Mouse (Mus musculus) kidney, postnatal 0 days (tissue): ENCODE results near the gene AC170998.1. TPM values are rescaled to one million over a fixed set of nuclear protein-coding genes. Genes with fewer than 3 reads are reported as not detected.

Experiments
- ATAC-seq: fragments of 200-750 bp; cut with Nextera tagmentation; replicated peaks from 2 replicates; pipeline ENCODE4 v1.8.0; 2017; ENCODE audit warnings: low read depth, moderate number of reproducible peaks, moderate TSS enrichment, moderate library complexity; ENCODE audit not compliant: low FRiP score
- DNase-seq: peaks from one replicate; pipeline ENCODE4 v3.0.0-alpha.2; 2016; ENCODE audit warnings: low spot score
- H3K27ac ChIP-seq: fragments of 300-500 bp; sonication (generic); 2 replicates; pipeline ENCODE4 v1.5.1; 2014; ENCODE audit warnings: mild to moderate bottlenecking
- H3K27me3 ChIP-seq: fragments of 300-500 bp; sonication (generic); 2 replicates; pipeline ENCODE4 v1.6.1; 2014; ENCODE audit warnings: low read length, mixed read lengths; ENCODE audit not compliant: insufficient read depth
- H3K36me3 ChIP-seq: fragments of 300-500 bp; sonication (generic); 2 replicates; pipeline ENCODE4 v1.6.1; 2014; ENCODE audit warnings: low read length, mixed read lengths; ENCODE audit not compliant: insufficient read depth
- H3K4me1 ChIP-seq: fragments of 300-500 bp; sonication (generic); replicated peaks from 2 replicates; pipeline ENCODE4 v1.6.1; 2014; ENCODE audit warnings: antibody characterized with exemption, low read length, mixed read lengths; ENCODE audit not compliant: insufficient read depth
- H3K4me2 ChIP-seq: fragments of 300-500 bp; sonication (generic); 2 replicates; pipeline ENCODE4 v1.6.1; 2014; ENCODE audit warnings: mild to moderate bottlenecking, low read length, moderate library complexity, mixed read lengths
- H3K4me3 ChIP-seq: fragments of 300-500 bp; sonication (generic); replicated peaks from 2 replicates; pipeline ENCODE4 v1.5.1; 2014; ENCODE audit warnings: low read depth, low read length
- H3K9ac ChIP-seq: fragments of 300-500 bp; sonication (generic); 2 replicates; pipeline ENCODE4 v1.6.1; 2014; ENCODE audit warnings: low read depth, low read length
- H3K9me3 ChIP-seq: fragments of 300-500 bp; sonication (generic); replicated peaks from 2 replicates; pipeline ENCODE4 v1.6.1; 2016; ENCODE audit warnings: low read length, inconsistent platforms, mixed read lengths
- CTCF ChIP-seq: IDR thresholded peaks from 2 replicates; pipeline ENCODE4 v1.5.1; 2016; ENCODE audit warnings: antibody characterized with exemption, low read depth, mild to moderate bottlenecking, moderate library complexity
- WGBS: fragments of 180-500 bp; shearing (Covaris S2); extraction: QIAGEN DNeasy Blood & Tissue Kit; methylation state at CpG from one replicate; pipeline ENCODE4 v1.1.7; 2014; 5-methylcytosine and 5-hydroxymethylcytosine counted together
- polyA plus RNA-seq: library from polyadenylated mRNA; unstranded; fragments of >200 nt; fragmentation: Nextera tagmentation; extraction: Ambion mirVana; gene quantifications from 2 replicates; pipeline ENCODE4 v1.2.1, GENCODE M21; 2015

AC170998.1 gene
- polyA plus RNA-seq, 1 experiment from 2014 or later: 0.66 TPM

- WGBS: 31% methylated on average over 2 of the region's 2 CpGs
Measured at GRCm38 (mm10) chr17:28696641-28697040, 29.2 kb upstream of the AC170998.1 start.

GRCm38 (mm10) chr17:28697290-28698195, 28.3 kb upstream of the AC170998.1 start:
- Histone ChIP-seq H3K9ac (peak overlapping the region; percentile 14; the same call in 1 of the 2 replicates), H3K4me1 (peaks cover 35% of the 10 kb centered on the region), H3K36me3 (no peaks in the 10 kb centered on the region), H3K27me3 (no peaks in the 10 kb centered on the region), H3K27ac (peak overlapping the region; percentile 26; the same call in 1 of the 2 replicates), H3K9me3 (no peaks in the 10 kb centered on the region), H3K4me3 (no peak overlapping the region), H3K4me2 (no peak overlapping the region)
- TF ChIP-seq CTCF: no peak
- ATAC-seq (no peak), DNase-seq (no peak)
- 68% methylated on average over 13 of the region's 13 CpGs for WGBS

More at GRCm38 (mm10) chr17:28696641-28697040, 29.2 kb upstream of the AC170998.1 start:
- Histone ChIP-seq H3K36me3 (no peaks in the 10 kb centered on the region), H3K4me3 (no peak overlapping the region), H3K4me1 (peaks cover 35% of the 10 kb centered on the region), H3K27ac (no peak overlapping the region), H3K4me2 (no peak overlapping the region), H3K9ac (no peak overlapping the region), H3K9me3 (no peaks in the 10 kb centered on the region), H3K27me3 (no peaks in the 10 kb centered on the region)
- no peak for TF ChIP-seq CTCF
- no peak for DNase-seq
- ATAC-seq: no peak

- no peaks in the 10 kb centered on the region for H3K9me3 ChIP-seq
- DNase-seq: no peak
- no peak for ATAC-seq
- no peak overlapping the region for H3K9ac ChIP-seq
- no peak for TF ChIP-seq CTCF
- H3K36me3 ChIP-seq: no peaks in the 10 kb centered on the region
- H3K27ac ChIP-seq: no peak overlapping the region
- no peak overlapping the region for H3K4me2 ChIP-seq
- peaks cover 35% of the 10 kb centered on the region for H3K4me1 ChIP-seq
- no peak overlapping the region for H3K4me3 ChIP-seq
- WGBS: 45% methylated on average over 4 of the region's 4 CpGs
- no peaks in the 10 kb centered on the region for H3K27me3 ChIP-seq
Measured at GRCm38 (mm10) chr17:28698245-28698644, 27.6 kb upstream of the AC170998.1 start.

GRCm38 (mm10) chr17:28698672-28699071, 27.2 kb upstream of the AC170998.1 start:
- Histone ChIP-seq H3K27me3 (no peaks in the 10 kb centered on the region), H3K27ac (no peak overlapping the region), H3K9me3 (no peaks in the 10 kb centered on the region), H3K4me2 (no peak overlapping the region), H3K9ac (no peak overlapping the region), H3K4me1 (peaks cover 30% of the 10 kb centered on the region), H3K36me3 (no peaks in the 10 kb centered on the region), H3K4me3 (no peak overlapping the region)
- TF ChIP-seq CTCF: no peak
- 77% methylated on average over 2 of the region's 2 CpGs for WGBS
- no peak for ATAC-seq
- no peak for DNase-seq

GRCm38 (mm10) chr17:28699789-28700188, 26.1 kb upstream of the AC170998.1 start:
- H3K36me3 ChIP-seq: no peaks in the 10 kb centered on the region
- no peak overlapping the region for H3K4me2 ChIP-seq
- no peak for TF ChIP-seq CTCF
- H3K4me3 ChIP-seq: no peak overlapping the region
- no peak for DNase-seq
- ATAC-seq: no peak
- H3K9me3 ChIP-seq: no peaks in the 10 kb centered on the region
- no peak overlapping the region for H3K27ac ChIP-seq
- H3K4me1 ChIP-seq: peaks cover 26% of the 10 kb centered on the region
- H3K27me3 ChIP-seq: no peaks in the 10 kb centered on the region
- 79% methylated on average over 7 of the region's 7 CpGs for WGBS
- no peak overlapping the region for H3K9ac ChIP-seq

- TF ChIP-seq CTCF: no peak
- Histone ChIP-seq H3K9ac (no peak overlapping the region), H3K4me1 (peaks cover 22% of the 10 kb centered on the region), H3K4me3 (no peak overlapping the region), H3K27me3 (no peaks in the 10 kb centered on the region), H3K27ac (no peak overlapping the region), H3K9me3 (no peaks in the 10 kb centered on the region), H3K4me2 (no peak overlapping the region), H3K36me3 (no peaks in the 10 kb centered on the region)
- DNase-seq (no peak), ATAC-seq (no peak)
- 94% methylated on average over 4 of the region's 4 CpGs for WGBS
Measured at GRCm38 (mm10) chr17:28701171-28701570, 24.7 kb upstream of the AC170998.1 start.
